Comparison of ENCODE assay signal across 21 mouse cellular contexts in genomic region chr4:53340021-53340667, GRCm38 (mm10).
DNase-seq lines count a peak whose midpoint lies in the region; ATAC-seq and TF ChIP-seq lines count a peak whose summit lies in the region.
"Had no signal": no experiment of that assay in that cellular context is flagged by ENCODE, and none has a peak within 500 bp of the region (broad histone marks: within the 10 kb centered on the region; RNA-seq: fewer than 3 reads in every experiment).

No protein-coding gene starts in this region.

- H3K27me3 ChIP-seq in hindbrain, embryonic 10.5 days (ENCODE audit: insufficient read depth, poor library complexity, severe bottlenecking), result no peaks in the 10 kb centered on the region
- no peaks in the 10 kb centered on the region for H3K27me3 ChIP-seq in hindbrain, embryonic 14.5 days (ENCODE audit: control insufficient read depth, insufficient read depth, low read length)
- no peaks in the 10 kb centered on the region for H3K27me3 ChIP-seq in lung, embryonic 16.5 days (ENCODE audit: control insufficient read depth, insufficient read depth, low read depth, low read length)
- H3K27me3 ChIP-seq: embryonic facial prominence, embryonic 13.5 days; hindbrain, embryonic 15.5 days; neural tube, embryonic 12.5 days had no signal

- ATAC-seq in hindbrain, embryonic 14.5 days (ENCODE audit: low FRiP score), result no peak
- ATAC-seq in lung, embryonic 16.5 days (ENCODE audit: low read depth), result peak; percentile 69
- ATAC-seq: CD4-positive, CD25-positive, alpha-beta regulatory T cell, adult 4 months; forebrain, embryonic 14.5 days had no signal

- H3K27ac ChIP-seq in hindbrain, embryonic 10.5 days, result peak overlapping the region; percentile 62
- no peak overlapping the region for H3K27ac ChIP-seq in hindbrain, embryonic 14.5 days
- H3K27ac ChIP-seq in lung, embryonic 16.5 days (ENCODE audit: low read length), result no peak overlapping the region
- H3K27ac ChIP-seq in ES-E14 (ENCODE audit: insufficient read depth, low read depth, low read length, poor library complexity, severe bottlenecking), result peak overlapping the region; percentile 99
- H3K27ac ChIP-seq: embryonic facial prominence, embryonic 13.5 days; hindbrain, embryonic 15.5 days; liver, embryonic 14.5 days; macrophage; neural tube, embryonic 12.5 days had no signal

- H3K9ac ChIP-seq in hindbrain, embryonic 14.5 days, result no peak overlapping the region
- no peak overlapping the region for H3K9ac ChIP-seq in lung, embryonic 16.5 days (ENCODE audit: low read length)
- peak overlapping the region; percentile 61; the same call in 1 of the 2 replicates for H3K9ac ChIP-seq in ES-E14 (ENCODE audit: insufficient read depth, low read depth, low read length, poor library complexity, severe bottlenecking)
- H3K9ac ChIP-seq: embryonic facial prominence, embryonic 13.5 days; hindbrain, embryonic 15.5 days; liver, embryonic 14.5 days; neural tube, embryonic 12.5 days had no signal

- H3K4me2 ChIP-seq in hindbrain, embryonic 14.5 days (replicated peaks), result no peak overlapping the region
- no peak overlapping the region for H3K4me2 ChIP-seq in lung, embryonic 16.5 days (ENCODE audit: low read depth, low read length)
- H3K4me2 ChIP-seq: embryonic facial prominence, embryonic 13.5 days; hindbrain, embryonic 15.5 days; midbrain, embryonic 11.5 days; neural tube, embryonic 12.5 days had no signal

- in situ Hi-C loops in ES-E14 (cut with MboI; ENCODE audit: low sequenced_read_pairs in 2 of 2, unreplicated experiment in 2 of 2), result no loop called here

- peaks cover 26% of the 10 kb centered on the region for H3K4me1 ChIP-seq in hindbrain, embryonic 10.5 days (replicated peaks)
- no peaks in the 10 kb centered on the region for H3K4me1 ChIP-seq in hindbrain, embryonic 14.5 days (replicated peaks; ENCODE audit: control insufficient read depth, insufficient read depth, low read length)
- peaks cover 13% of the 10 kb centered on the region for H3K4me1 ChIP-seq in lung, embryonic 16.5 days (replicated peaks; ENCODE audit: control insufficient read depth, insufficient read depth, low read length)
- 0 out of 2 replicates have a peak, but pooled peaks cover 3% of the 10 kb centered on the region for H3K4me1 ChIP-seq in lung, adult 2 months (ENCODE audit: control insufficient read depth, insufficient read depth, low read length)
- H3K4me1 ChIP-seq in ES-E14 (ENCODE audit: control insufficient read depth in 2 of 2, insufficient read depth in 2 of 2, low read length in 2 of 2, poor library complexity in 1 of 2), result peaks cover 11 to 19% of the 10 kb centered on the region in 2 experiments

- no peaks in the 10 kb centered on the region for H3K36me3 ChIP-seq in hindbrain, embryonic 10.5 days
- H3K36me3 ChIP-seq in hindbrain, embryonic 14.5 days (replicated peaks; ENCODE audit: control insufficient read depth, insufficient read depth), result no peaks in the 10 kb centered on the region
- no peaks in the 10 kb centered on the region for H3K36me3 ChIP-seq in lung, embryonic 16.5 days (ENCODE audit: control insufficient read depth, insufficient read depth, low read length)
- H3K36me3 ChIP-seq in ES-E14 (ENCODE audit: control insufficient read depth, insufficient read depth, low read length, poor library complexity, severe bottlenecking), result no peaks in the 10 kb centered on the region; the same call in 1 of the 2 replicates
- H3K36me3 ChIP-seq: embryonic facial prominence, embryonic 13.5 days; hindbrain, embryonic 15.5 days; neural tube, embryonic 12.5 days had no signal

- peaks cover 3% of the 10 kb centered on the region; the same call in 1 of the 2 replicates for H3K9me3 ChIP-seq in hindbrain, embryonic 10.5 days
- H3K9me3 ChIP-seq in hindbrain, embryonic 14.5 days (ENCODE audit: control insufficient read depth, low read length), result peaks cover 7% of the 10 kb centered on the region; the same call in 1 of the 2 replicates
- H3K9me3 ChIP-seq in lung, embryonic 16.5 days (ENCODE audit: control insufficient read depth, low read length), result 0 out of 2 replicates have a peak, but pooled peaks cover 2% of the 10 kb centered on the region
- H3K9me3 ChIP-seq in ES-E14 (ENCODE audit: control insufficient read depth, insufficient read depth, low read depth, low read length), result no peaks in the 10 kb centered on the region
- H3K9me3 ChIP-seq: hindbrain, embryonic 15.5 days had no signal

- no peak overlapping the region for H3K4me3 ChIP-seq in hindbrain, embryonic 10.5 days
- no peak overlapping the region for H3K4me3 ChIP-seq in hindbrain, embryonic 14.5 days (replicated peaks; ENCODE audit: low read length)
- no peak overlapping the region for H3K4me3 ChIP-seq in lung, embryonic 16.5 days (ENCODE audit: low read length)
- no peak overlapping the region for H3K4me3 ChIP-seq in lung, adult 2 months (replicated peaks; ENCODE audit: extremely low read depth, low read depth, low read length)
- H3K4me3 ChIP-seq in ES-E14 (ENCODE audit: insufficient read depth in 1 of 2, low read depth in 1 of 2, low read length in 2 of 2, poor library complexity in 1 of 2, severe bottlenecking in 1 of 2), result peak overlapping the region in 1 of 2 experiments; percentile 12; a peak in 1 of 4 replicates
- H3K4me3 ChIP-seq: embryonic facial prominence, embryonic 13.5 days; hindbrain, embryonic 15.5 days; neural tube, embryonic 12.5 days had no signal

- WGBS in hindbrain, embryonic 10.5 days, result 86% methylated on average over 13 of the region's 14 CpGs
- WGBS in hindbrain, embryonic 14.5 days, result 83% methylated on average over 13 of the region's 14 CpGs
- 46% methylated on average over 13 of the region's 14 CpGs for WGBS in lung, embryonic 16.5 days
- 69% methylated on average over 13 of the region's 14 CpGs for whole genome bisulfite sequencing in lung, adult 2 months

- TF ChIP-seq CTCF in lung, adult 2 months (IDR thresholded peaks at IDR 0.05; ENCODE audit: insufficient read depth, low read length), result no peak

- peak; percentile 37 for DNase-seq in adrenal gland, postnatal 14 days
- no peak for DNase-seq in adrenal gland, postnatal 4 days (ENCODE audit: low spot score in 2 of 2)
- DNase-seq in hindbrain, embryonic 10.5 days (ENCODE audit: low spot score), result no peak
- no peak for DNase-seq in hindbrain, embryonic 14.5 days (ENCODE audit: low spot score)
- no peak for DNase-seq in lung, adult 2 months
- DNase-seq in ES-E14 (ENCODE audit: low read depth, low spot score), result no peak
- DNase-seq in layer of hippocampus, adult 18-20 months (ENCODE audit: low spot score in 2 of 2), result no peak
- DNase-seq: cerebellum, adult 9-11 months; gastrocnemius, postnatal 10 days; right cerebral cortex, postnatal 4 days; thymus, adult 18-20 months; thymus, postnatal 4 days had no signal

- TF ChIP-seq POLR2A in lung, adult 2 months (IDR thresholded peaks at IDR 0.05; ENCODE audit: borderline replicate concordance, extremely low read depth, low read depth, low read length), result no peak

TF ChIP-seq in ES-E14, 5 proteins besides CTCF, POLR2A, EP300 and RAD21:
- TF ChIP-seq ZNF384 (IDR thresholded peaks at IDR 0.05; ENCODE audit: low read depth, low read length) (no peak), ZC3H11A (IDR thresholded peaks at IDR 0.05; ENCODE audit: borderline replicate concordance, low read depth, low read length) (no peak), CHD2 (IDR thresholded peaks at IDR 0.05; ENCODE audit: low read depth, low read length) (no peak), MAFK (IDR thresholded peaks at IDR 0.05; ENCODE audit: insufficient read depth, low read depth, low read length) (no peak)

Comparison
In these comparisons a context has a peak if more than half of its experiments do, and no peak if none do; other contexts are left out.
1. H3K27ac ChIP-seq: peak in hindbrain, embryonic 10.5 days (single experiment) and ES-E14 (single experiment); none in hindbrain, embryonic 14.5 days (single experiment) and lung, embryonic 16.5 days (single experiment).